Mouse (Mus musculus): Measurements from ENCODE around the gene Blmh. TPM values are rescaled to one million over a fixed set of nuclear protein-coding genes. Genes with fewer than 3 reads are reported as not detected.

The Blmh gene
- 87.9 TPM for polyA plus RNA-seq (2014; fragmentation: Illumina TruSeq; extraction: RNeasy Lipid Tissue Mini Kit (QIAGEN cat#74804); ENCODE audit: low replicate concordance)

GRCm38 (mm10) chr11:76924759-76925236 lies at the start of gene Blmh:
Gene Blmh (plus strand): TSS chr11:76924809.

GRCm38 (mm10) chr11:76901579-76902361 lies 22.8 kb upstream of the Blmh start, which contains the start of gene Tmigd1:
Gene Tmigd1 (plus strand): TSS chr11:76902159.

DNA sequence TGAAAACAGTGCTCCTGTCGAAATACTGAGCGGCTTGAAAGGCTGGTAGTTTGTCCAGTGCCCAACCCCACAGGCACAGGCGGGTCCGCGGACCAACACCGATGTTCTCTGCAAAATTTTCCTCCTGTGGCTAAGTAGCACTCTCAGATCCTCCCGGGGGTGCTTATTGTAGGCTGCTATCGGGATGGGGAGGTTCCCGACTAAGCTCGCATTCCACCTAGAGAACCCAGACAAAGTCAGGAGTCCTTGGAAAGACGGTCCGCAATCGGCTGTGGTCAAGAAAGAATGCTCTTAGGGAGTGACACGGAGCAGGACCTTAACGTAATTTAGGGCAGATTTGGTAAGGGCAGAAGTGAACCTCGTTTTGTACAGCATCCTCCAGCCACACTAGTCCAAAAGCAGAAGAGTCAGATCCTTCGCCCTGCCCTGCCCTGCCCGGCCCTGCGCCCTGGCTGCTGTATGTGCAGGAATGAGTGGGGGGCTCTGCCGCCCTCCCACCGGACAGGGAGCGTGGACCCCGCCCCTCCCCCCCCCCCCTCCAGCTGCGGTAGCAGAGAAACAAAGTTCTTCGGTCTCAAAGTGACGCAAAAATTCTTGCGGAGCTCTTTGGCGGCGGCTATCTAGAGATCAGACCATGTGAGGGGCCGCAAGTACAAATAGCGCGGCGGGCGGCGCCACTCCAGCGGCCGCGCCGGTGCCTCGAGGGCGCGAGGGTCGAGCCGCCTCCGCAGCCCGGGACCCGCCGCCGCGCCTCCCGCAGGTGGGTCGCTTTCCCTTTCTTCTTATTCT lies 73.5 kb downstream of the Blmh start, which contains the start of gene Slc6a4:
TSS of gene Slc6a4 (plus strand) at position 688 of the 789 bp plus-strand sequence.

Other genes with a start within 250 kb of the Blmh start
- 0.22 TPM for gene Trarg1, start 245.0 kb upstream of the Blmh start, polyA plus RNA-seq (2014; fragmentation: Illumina TruSeq; extraction: RNeasy Lipid Tissue Mini Kit (QIAGEN cat#74804); ENCODE audit: low replicate concordance)
- 40.4 TPM for gene Gosr1, start 161.2 kb upstream of the Blmh start, polyA plus RNA-seq (2014; fragmentation: Illumina TruSeq; extraction: RNeasy Lipid Tissue Mini Kit (QIAGEN cat#74804); ENCODE audit: low replicate concordance)
- gene Cpd, start 77.8 kb upstream of the Blmh start, polyA plus RNA-seq (2014; fragmentation: Illumina TruSeq; extraction: RNeasy Lipid Tissue Mini Kit (QIAGEN cat#74804); ENCODE audit: low replicate concordance), result 62.9 TPM
- gene Tmigd1, start 22.6 kb upstream of the Blmh start, polyA plus RNA-seq (2014; fragmentation: Illumina TruSeq; extraction: RNeasy Lipid Tissue Mini Kit (QIAGEN cat#74804); ENCODE audit: low replicate concordance), result 8.1 TPM
- 34.2 TPM for gene Slc6a4, start 73.8 kb downstream of the Blmh start, polyA plus RNA-seq (2014; fragmentation: Illumina TruSeq; extraction: RNeasy Lipid Tissue Mini Kit (QIAGEN cat#74804); ENCODE audit: low replicate concordance)
- gene Nsrp1, start 153.6 kb downstream of the Blmh start, polyA plus RNA-seq (2014; fragmentation: Illumina TruSeq; extraction: RNeasy Lipid Tissue Mini Kit (QIAGEN cat#74804); ENCODE audit: low replicate concordance), result 29.5 TPM

Measured in small intestine, adult 10 weeks (tissue).